Mouse (Mus musculus) C2C12 (cell line): ENCODE measurements around the gene Cradd. TPM values are rescaled to one million over a fixed set of nuclear protein-coding genes. Genes with fewer than 3 reads are reported as not detected.

ENCODE experiments used
- H3K27me3 ChIP-seq: one replicate; pipeline ENCODE4 v1.6.1; 2011; ENCODE audit not compliant: control insufficient read depth, insufficient read depth, insufficient read length
- H3K36me3 ChIP-seq: one replicate; pipeline ENCODE4 v1.6.1; 2011; ENCODE audit not compliant: control insufficient read depth, insufficient read depth
- H3K4me3 ChIP-seq: one replicate; pipeline ENCODE4 v1.5.1; 2011; ENCODE audit warnings: mild to moderate bottlenecking, control low read depth; ENCODE audit not compliant: poor library complexity, insufficient read depth, severe bottlenecking
- H3K79me2 ChIP-seq: one replicate; pipeline ENCODE4 v1.6.1; 2011; ENCODE audit not compliant: control insufficient read depth, insufficient read depth
- H3K79me3 ChIP-seq: one replicate; pipeline ENCODE4 v1.6.1; 2011; ENCODE audit warnings: low read depth, control low read depth
- H3ac ChIP-seq: one replicate; pipeline ENCODE3; 2011; ENCODE audit warnings: low read depth; ENCODE audit not compliant: control insufficient read depth, insufficient read length
- CEBPB ChIP-seq: IDR thresholded peaks from one replicate; pipeline ENCODE4 v1.6.1; 2011; ENCODE audit warnings: low read depth, mild to moderate bottlenecking, control low read depth, moderate library complexity
- CTCF ChIP-seq: IDR thresholded peaks from one replicate; pipeline ENCODE4 v1.5.1; 2011; ENCODE audit not compliant: control insufficient read depth, insufficient read depth, insufficient read length
- FOSL1 ChIP-seq: IDR thresholded peaks from one replicate; pipeline ENCODE4 v1.8.0; 2011; ENCODE audit warnings: mild to moderate bottlenecking, low read length; ENCODE audit not compliant: poor library complexity, insufficient read depth, severe bottlenecking
- MAX ChIP-seq: IDR thresholded peaks from one replicate; pipeline ENCODE4 v1.6.1; 2011; ENCODE audit warnings: mild to moderate bottlenecking, control low read depth
- MYOD1 ChIP-seq: IDR thresholded peaks from one replicate; pipeline ENCODE4 v1.6.1; 2011; ENCODE audit warnings: low read depth; ENCODE audit not compliant: control insufficient read depth, insufficient read length
- MYOG ChIP-seq: IDR thresholded peaks from one replicate; pipeline ENCODE4 v1.6.1; 2011; ENCODE audit not compliant: control insufficient read depth, insufficient read length; ENCODE audit errors: extremely low read depth
- USF1 ChIP-seq: IDR thresholded peaks from one replicate; pipeline ENCODE4 v1.6.1; 2011; ENCODE audit warnings: low read depth, mild to moderate bottlenecking, control low read depth, moderate library complexity
- polyA plus RNA-seq: library from polyadenylated mRNA; unstranded; fragments of >200 nt; fragmentation: generic; extraction: Trizol; gene quantifications from one replicate; pipeline ENCODE4 v1.2.1, GENCODE M21; 2012; ENCODE audit warnings: missing spikeins

Cradd gene
- polyA plus RNA-seq, 1 experiment: 4.5 TPM

DNA sequence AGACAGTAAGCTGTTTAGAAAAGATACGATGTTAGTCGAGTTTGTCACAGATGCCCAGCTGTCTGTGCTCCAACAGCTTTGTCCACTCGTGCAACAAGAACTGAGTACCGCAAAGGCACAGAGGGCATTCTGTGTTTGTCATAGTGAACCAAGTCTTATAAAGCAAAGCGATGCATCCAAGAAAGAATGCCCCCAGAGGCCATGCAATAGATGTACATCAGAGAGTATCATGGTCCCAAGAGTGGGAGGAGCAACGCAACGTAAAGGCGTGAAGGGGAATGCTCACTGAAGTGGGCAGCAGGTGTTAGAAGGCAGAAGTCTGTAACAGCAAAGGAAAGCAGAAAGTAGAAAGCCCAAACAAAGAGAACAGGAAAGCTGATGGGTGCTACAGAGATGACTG lies 66.0 kb downstream of the Cradd start:
- Histone ChIP-seq H3K27me3 (no peaks in the 10 kb centered on the region), H3K79me2 (no peaks in the 10 kb centered on the region), H3K4me3 (no peak overlapping the region), H3ac (no peak overlapping the region), H3K36me3 (no peaks in the 10 kb centered on the region), H3K79me3 (no peaks in the 10 kb centered on the region)
- TF ChIP-seq CEBPB (no peak), USF1 (no peak), FOSL1 (no peak), CTCF (no peak), MYOG (no peak), MYOD1 (no peak), MAX (no peak)

GRCm38 (mm10) chr10:95256095-95256494 lies 67.8 kb downstream of the Cradd start:
- Histone ChIP-seq H3K79me2 (no peaks in the 10 kb centered on the region), H3K27me3 (no peaks in the 10 kb centered on the region), H3K36me3 (no peaks in the 10 kb centered on the region), H3K4me3 (no peak overlapping the region), H3ac (no peak overlapping the region), H3K79me3 (no peaks in the 10 kb centered on the region)
- TF ChIP-seq CEBPB (no peak), MAX (no peak), USF1 (no peak), MYOG (no peak), FOSL1 (no peak), MYOD1 (no peak), CTCF (no peak)

DNA sequence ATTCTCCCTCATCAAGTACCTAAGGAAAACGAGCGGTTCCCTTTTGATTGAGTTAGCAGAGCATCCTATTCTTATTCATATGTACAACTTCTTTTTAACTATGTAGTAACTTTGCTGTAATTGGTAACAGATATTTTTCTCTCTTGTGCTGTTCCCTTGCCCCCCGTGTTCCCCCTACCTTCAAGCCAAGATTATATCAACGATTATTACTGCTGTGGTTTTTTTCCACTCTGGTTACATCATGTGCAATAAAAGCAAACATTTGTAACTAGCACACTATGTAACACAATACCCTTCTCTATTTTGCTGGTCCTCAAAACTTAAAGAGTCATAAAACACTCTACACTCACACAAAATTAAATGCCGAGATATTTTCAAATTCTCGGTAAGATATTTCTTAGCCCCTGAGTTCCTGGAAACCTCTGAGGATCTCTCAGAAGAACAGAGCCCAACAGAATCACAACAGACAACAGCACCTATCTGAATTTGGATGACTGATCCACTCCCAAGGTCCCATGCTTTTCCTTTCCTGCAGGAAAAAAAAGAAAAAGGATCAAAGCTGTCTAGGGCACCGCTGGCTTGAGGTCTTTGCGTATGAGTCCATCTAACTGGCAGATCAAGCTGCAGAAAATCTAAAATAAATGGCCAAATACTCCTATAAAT lies 68.8 kb downstream of the Cradd start:
- Histone ChIP-seq H3K79me3 (no peaks in the 10 kb centered on the region), H3K36me3 (no peaks in the 10 kb centered on the region), H3K4me3 (no peak overlapping the region), H3K79me2 (no peaks in the 10 kb centered on the region), H3K27me3 (no peaks in the 10 kb centered on the region), H3ac (no peak overlapping the region)
- TF ChIP-seq MYOD1 (no peak), FOSL1 (no peak), CEBPB (no peak), USF1 (no peak), MYOG (no peak), MAX (no peak), CTCF (no peak)

DNA sequence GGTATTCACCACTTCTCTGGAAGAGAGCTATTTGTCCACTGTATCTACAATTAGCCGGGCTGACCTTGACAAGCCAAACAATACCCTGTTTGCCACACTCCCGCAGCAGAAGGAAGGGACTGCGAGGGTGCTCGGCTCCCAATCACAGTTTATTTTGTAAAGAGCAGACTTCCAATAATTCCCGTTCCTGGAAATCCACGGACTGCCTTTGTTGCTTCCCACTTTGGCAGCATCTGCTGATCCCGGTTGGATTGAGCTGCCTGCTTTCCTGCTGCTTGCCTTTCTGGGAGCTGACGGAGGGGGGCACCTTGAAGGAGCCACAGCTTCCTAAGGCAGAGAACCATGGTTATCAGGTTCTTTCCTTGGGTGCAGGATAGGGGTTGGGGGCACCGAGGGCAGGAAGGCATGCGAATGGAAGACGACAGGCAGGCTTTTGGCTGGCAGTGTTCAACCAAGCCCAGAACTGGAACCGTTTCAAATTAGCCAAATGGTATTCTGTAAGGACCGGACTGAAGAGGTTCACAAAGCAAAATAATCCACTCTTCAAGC lies 69.4 kb downstream of the Cradd start:
- no peaks in the 10 kb centered on the region for H3K27me3 ChIP-seq
- H3ac ChIP-seq: no peak overlapping the region
- no peaks in the 10 kb centered on the region for H3K79me2 ChIP-seq
- H3K79me3 ChIP-seq: no peaks in the 10 kb centered on the region
- no peak overlapping the region for H3K4me3 ChIP-seq
- no peaks in the 10 kb centered on the region for H3K36me3 ChIP-seq
- TF ChIP-seq CTCF: no peak
- no peak for TF ChIP-seq MAX
- TF ChIP-seq USF1: no peak
- no peak for TF ChIP-seq MYOD1
- no peak for TF ChIP-seq FOSL1
- TF ChIP-seq MYOG: no peak
- TF ChIP-seq CEBPB: no peak

DNA sequence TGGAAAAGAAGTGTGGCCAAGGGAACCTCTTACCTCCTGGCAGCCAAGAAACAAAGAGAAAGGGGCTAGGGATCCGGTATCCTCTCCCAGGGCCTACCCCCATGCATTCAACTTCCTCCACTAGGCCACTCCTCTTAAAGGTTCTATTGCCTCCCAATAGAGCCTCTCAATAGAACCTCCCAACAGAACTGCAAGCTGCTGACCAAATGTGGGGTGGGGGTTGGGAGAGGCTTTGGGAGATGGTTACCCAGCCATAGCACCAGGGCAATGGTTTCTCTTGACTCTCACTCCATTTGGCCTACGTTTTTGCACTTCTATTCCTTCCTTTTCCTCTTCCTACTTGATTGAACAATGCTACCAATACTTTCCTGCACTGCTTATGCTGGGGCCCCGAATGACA lies 69.9 kb downstream of the Cradd start:
- H3K79me3 ChIP-seq: no peaks in the 10 kb centered on the region
- H3K27me3 ChIP-seq: no peaks in the 10 kb centered on the region
- no peaks in the 10 kb centered on the region for H3K79me2 ChIP-seq
- no peaks in the 10 kb centered on the region for H3K36me3 ChIP-seq
- H3K4me3 ChIP-seq: no peak overlapping the region
- no peak overlapping the region for H3ac ChIP-seq
- TF ChIP-seq FOSL1: no peak
- no peak for TF ChIP-seq MYOG
- TF ChIP-seq CTCF: no peak
- TF ChIP-seq CEBPB: no peak
- TF ChIP-seq MAX: no peak
- TF ChIP-seq USF1: no peak
- TF ChIP-seq MYOD1: no peak

GRCm38 (mm10) chr10:95251674-95252073 lies 72.3 kb downstream of the Cradd start:
- Histone ChIP-seq H3K79me2 (no peaks in the 10 kb centered on the region), H3K4me3 (no peak overlapping the region), H3ac (no peak overlapping the region), H3K36me3 (no peaks in the 10 kb centered on the region), H3K27me3 (no peaks in the 10 kb centered on the region), H3K79me3 (no peaks in the 10 kb centered on the region)
- no peak for TF ChIP-seq USF1
- no peak for TF ChIP-seq MYOG
- no peak for TF ChIP-seq MAX
- no peak for TF ChIP-seq MYOD1
- TF ChIP-seq FOSL1: no peak
- no peak for TF ChIP-seq CEBPB
- TF ChIP-seq CTCF: no peak
